Mouse (Mus musculus) adrenal gland, postnatal 25 days (tissue): ENCODE measurements around the gene Ntrk3. TPM values are rescaled to one million over a fixed set of nuclear protein-coding genes. Genes with fewer than 3 reads are reported as not detected.
A peak's percentile ranks its signal among the peaks of the same experiment; 100 is the strongest.

ENCODE experiments used
- DNase-seq: peaks from one replicate; pipeline ENCODE4 v3.0.0; 2021; ENCODE audit warnings: mixed read lengths
- total RNA-seq: library from RNA; stranded (reverse); gene quantifications from 2 replicates; pipeline ENCODE4 v1.2.3, GENCODE M21; 2021

The Ntrk3 gene
- total RNA-seq, 1 experiment from 2014 or later = 24.3 TPM

GRCm38 (mm10) chr7:78720989-78721816 lies 16.6 kb downstream of the Ntrk3 start:
- no peak for DNase-seq

DNA sequence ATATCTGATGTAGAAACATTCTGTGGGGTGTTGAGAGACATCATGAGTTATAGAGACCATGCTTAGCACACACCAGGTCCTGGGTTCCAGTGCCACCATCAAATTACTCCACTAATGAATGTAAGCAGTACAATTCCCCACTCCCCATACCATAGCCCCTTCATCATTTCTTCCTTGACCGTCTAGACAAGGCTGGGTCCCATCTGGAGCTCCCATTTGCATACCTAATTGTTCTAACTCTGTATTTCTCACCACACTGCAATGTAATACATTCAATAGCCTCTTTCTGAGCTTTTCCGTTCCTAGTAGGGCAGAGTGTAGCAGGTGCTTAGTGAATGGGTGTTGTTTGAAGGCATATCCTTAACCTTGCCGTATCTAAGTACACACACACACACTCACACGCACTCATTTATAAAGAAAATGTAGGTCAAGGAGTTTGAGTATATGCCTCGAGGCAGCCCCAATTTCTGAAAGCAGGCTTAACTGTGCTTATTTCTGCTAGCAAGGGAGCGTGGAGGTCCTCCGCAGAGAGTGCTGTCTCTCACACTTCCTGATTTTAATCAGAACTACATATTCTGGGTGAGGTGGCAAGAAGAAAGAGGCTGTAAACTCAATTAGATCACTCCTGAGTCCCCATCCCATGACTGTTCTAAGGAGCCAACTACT lies 17.9 kb downstream of the Ntrk3 start:
- DNase-seq = no peak

- no peak for DNase-seq
Observed at GRCm38 (mm10) chr7:78719117-78719516, 18.7 kb downstream of the Ntrk3 start.

DNA sequence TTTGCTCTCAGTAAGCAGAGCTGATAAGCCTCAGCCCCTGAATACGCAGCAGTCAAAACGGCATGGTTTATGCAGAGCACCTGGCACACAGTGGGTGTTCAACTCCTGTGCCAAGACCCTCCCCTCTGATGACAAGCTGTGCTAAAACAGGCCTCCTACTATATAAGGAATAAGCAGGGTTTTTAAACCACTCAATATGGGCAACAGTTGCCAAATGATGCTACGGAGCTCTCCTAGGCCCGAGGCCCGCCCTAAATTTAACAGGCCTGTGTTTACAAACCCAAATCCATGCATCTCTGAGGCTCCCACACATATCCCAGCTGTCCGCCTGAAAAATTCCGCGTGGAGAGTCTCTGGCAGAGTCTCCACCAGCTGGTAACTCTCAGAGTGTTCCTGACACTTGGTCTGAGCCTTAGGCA lies 19.6 kb downstream of the Ntrk3 start:
- no peak for DNase-seq

- no peak for DNase-seq
Observed at GRCm38 (mm10) chr7:78707708-78708107, 30.1 kb downstream of the Ntrk3 start.

DNA sequence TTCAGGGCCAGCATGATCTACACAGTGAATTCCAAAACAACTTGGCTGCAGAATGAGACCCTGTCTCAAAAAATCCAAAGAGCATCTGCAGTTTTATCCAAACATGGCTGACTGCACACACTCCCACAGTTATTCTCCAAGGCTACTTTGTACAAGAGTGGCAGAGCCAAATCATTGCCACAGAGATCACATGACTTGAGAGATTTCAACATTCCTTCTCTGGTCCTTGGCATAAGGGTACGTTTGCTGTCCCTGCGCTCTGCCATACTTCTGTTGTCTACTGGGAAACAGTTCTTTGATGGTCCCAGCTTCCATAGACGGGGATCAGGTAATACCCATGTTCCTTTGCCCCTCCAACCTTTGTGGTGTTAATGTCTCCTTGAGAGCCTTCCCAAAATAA lies 30.7 kb downstream of the Ntrk3 start:
- DNase-seq = no peak

GRCm38 (mm10) chr7:78702676-78703075 lies 35.1 kb downstream of the Ntrk3 start:
- DNase-seq = no peak

DNA sequence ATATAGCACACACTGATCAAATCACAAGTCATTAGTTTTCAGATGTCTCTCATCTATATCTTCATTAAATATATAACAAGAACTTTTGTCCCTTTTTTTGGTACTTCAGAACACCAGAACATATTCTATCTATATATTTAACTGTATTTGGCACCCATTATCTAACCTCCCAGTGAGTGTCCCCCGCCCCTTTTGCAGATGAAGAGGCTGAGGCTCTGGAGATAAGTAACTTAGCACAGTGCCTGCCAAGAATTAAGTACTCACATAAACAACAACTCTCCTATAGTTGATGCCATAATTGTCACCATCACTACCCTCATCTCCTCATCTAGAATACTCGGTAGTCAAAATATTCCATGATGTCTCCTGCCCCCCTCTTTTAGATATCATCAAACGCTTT lies 42.6 kb downstream of the Ntrk3 start:
- no peak for DNase-seq

DNA sequence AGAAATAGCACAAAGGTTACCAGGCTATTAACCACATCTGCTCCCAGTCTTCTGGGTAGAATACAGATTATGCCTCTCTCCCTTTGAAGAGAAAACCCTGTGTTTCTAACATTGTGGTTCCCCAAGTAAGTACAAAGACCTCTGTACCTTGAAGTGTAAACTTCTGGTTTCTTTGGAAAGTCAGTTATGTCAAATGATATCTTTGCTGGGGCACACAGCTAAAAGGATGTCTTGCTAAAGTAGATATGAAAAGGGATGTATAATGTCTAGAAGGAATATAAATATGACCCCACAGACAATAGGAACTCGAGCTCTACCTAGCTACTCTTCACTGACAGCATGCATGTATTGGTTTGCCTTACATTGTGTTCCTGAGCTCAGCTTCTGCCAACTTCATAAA lies 44.7 kb downstream of the Ntrk3 start:
- DNase-seq = no peak

DNA sequence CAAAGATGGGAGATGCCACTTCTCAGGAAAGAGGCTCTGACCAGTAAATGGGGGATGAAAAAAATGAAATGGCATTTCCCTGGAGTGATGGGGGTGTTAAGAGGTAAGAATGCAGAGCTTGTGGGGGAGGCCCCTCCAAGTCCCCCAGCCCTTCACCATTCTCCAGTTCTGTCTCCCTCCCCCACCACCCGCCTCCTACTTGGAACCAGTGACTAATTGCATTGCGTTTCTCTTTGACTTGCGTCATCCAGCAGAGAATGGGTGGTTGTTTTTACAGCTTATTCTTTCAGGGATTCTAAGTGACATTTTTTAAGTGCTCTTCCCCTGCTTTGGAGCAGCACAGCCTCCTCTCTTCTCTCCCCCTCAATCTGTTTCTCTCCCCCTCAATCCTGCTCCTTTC lies 46.9 kb downstream of the Ntrk3 start:
- DNase-seq = no peak

DNA sequence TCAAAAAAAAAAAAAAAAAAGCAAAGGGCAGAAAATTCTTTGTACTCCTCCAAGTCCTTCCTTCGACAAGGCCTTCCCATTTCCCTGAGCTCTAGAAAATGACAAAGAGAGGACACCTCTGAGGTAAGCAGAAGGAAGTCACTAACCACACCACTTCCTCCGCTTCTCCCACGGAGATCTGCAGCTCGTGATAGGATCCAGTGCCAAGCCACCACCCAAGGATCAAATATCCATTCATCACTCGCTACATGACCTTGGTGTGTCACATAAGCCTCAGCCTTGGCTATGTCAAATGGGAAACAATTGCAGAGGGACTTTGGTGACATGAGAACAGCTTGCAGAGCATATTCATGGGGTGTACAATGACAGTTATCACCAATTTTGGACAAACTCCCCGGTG lies 52.9 kb downstream of the Ntrk3 start:
- peak; percentile 49 for DNase-seq

- DNase-seq = no peak
Observed at GRCm38 (mm10) chr7:78680871-78681270, 56.9 kb downstream of the Ntrk3 start.

GRCm38 (mm10) chr7:78669407-78669806 lies 68.4 kb downstream of the Ntrk3 start:
- no peak for DNase-seq

DNA sequence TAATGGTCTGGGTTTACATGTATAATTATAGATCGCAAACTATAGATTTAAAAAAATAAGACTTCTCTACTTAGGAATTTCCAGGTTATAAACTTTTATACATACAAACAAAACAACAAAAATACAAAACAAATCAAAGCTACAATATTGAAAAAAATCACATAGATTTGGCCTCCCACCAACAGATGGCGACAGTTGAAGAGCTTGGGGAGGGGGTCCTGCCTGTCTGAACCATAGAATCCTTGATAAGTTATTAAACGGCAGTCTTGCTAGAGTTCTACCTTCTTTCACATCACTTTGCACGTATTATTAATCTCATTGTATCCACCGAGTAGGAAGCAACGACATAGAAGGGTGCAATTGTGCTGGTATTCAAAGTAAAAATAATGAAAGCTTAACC lies 68.9 kb downstream of the Ntrk3 start:
- DNase-seq = no peak

DNA sequence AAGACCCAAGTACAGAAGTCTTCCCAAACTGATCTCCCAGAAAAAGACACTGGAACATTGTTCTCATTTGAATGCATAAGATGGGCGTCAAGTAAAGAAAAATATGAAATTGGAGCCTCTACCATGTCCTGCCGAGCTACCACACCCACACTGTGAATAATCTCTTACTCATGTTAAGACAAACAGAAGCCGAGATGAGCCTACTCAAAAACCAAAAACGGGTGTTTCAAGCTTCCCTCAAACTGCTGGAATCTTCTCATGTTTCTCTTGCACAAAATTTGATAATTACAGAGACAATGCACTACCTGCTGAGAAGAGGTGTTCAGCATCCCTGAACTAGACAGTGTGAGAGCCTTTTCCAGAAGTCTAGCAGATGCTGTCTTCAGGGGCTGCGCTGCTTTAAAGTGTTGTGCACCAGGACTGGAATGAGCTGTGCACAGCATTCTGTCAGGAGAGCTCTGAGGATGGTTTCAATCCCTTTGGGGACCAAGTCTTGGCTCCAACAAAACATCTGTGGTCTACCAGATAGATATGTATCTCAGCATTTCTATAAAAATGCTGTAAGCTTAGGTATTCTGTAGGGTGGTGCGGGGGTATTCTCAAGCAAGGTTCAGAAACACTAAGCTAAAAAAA lies 69.7 kb downstream of the Ntrk3 start:
- DNase-seq = no peak

- DNase-seq = no peak
Observed at GRCm38 (mm10) chr7:78660832-78661231, 77.0 kb downstream of the Ntrk3 start.

DNA sequence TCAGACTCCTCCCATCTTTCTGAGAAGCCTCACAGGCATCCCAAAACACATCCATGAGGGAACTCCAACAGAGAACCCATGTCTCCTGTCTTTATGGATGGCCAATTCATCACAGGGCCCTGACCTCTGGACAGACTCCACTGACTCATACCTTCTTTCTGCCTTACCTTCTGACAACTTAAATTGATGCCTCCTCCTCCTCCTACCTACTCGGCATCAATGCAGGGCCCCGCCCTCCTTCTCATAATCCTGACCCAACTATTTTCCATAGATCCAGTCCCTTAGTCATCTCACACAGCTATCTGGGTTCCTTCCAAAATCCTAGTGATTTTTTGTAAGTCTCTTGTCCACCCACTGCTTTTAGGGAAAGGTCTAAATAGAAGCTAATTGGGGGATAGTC lies 78.0 kb downstream of the Ntrk3 start:
- DNase-seq = no peak

DNA sequence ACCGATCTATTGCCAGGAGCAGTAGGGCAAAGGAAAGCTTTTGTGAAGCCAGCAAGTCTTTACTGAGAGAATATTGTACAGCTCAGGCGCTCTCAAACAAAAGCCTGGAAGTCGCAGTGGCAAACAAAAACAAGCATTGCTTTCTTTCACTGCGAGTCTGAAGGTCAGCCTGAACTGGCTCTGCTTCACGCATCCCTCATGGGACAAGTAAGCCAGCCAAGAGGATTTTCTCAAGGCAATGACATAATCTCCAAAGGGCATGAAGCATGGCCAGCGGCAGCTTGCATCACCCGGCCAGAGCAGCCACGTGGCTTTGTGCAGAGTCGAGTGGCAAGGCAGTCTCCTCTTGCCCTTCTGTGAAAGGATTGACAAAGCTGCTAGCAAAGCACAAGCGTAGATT lies 79.8 kb downstream of the Ntrk3 start:
- DNase-seq = peak; percentile 73

DNA sequence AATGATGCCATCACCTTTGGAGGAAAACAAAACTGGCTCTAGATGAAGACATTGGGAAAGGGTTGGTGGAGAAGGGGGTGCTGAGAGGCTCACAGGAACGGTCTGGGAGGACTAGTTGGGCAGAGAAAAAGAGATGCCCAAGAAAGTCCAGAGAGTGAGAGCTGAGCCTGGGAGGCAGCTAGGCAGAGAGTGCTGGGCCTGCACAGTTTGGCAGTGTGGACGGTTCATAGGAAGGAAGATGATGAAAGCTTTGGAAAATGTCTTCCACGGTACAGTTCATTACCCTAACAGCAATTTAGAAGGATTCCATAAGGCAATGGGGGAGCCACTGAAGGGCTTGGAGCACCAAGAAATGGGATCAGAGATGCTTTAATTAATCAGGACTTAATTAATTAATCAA lies 81.6 kb downstream of the Ntrk3 start:
- DNase-seq = no peak

DNA sequence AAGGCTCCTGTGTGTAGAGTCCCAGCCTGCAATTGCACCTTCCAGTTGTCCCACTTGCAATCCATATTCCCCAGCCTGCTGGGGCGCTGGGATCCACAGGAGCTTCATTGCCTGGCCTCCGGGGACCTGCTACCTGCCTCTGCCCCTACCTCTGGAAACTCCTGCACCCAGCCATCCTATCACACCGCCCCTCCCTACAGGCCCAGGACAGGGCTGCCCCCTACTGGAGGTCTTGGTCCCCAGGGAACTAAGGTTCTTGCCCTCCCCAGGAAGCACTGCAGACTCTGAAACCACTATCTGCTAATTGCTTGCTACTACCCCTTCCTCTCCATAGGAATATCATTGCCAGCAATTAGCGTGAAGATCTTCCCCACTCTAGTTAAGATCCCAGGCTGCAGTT lies 84.1 kb downstream of the Ntrk3 start:
- DNase-seq = no peak

DNA sequence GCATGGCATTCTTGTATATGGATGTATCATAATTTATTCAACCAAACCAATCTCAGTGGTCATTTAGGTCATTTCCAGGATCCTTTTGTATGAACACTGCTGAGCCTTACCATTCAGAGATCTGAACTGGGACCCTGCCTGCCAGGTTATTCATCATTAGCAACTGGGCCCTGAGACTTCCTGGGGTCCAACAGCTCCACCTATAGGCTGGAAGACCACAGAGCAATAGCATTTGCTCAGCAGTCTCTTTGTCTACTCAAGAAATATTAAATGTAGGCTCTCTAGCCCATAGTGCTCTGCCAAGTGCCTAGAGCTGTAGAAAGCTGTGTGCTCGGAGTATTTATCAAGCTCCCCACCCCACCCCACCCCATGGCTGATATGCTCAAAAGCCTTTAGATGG lies 85.5 kb downstream of the Ntrk3 start:
- DNase-seq = no peak

GRCm38 (mm10) chr7:78651540-78651939 lies 86.3 kb downstream of the Ntrk3 start:
- no peak for DNase-seq

- DNase-seq = peak; percentile 21
Observed at GRCm38 (mm10) chr7:78643667-78644066, 94.1 kb downstream of the Ntrk3 start.
